Mouse (Mus musculus) thymus, adult 2 months (tissue): ENCODE results near the gene Mpped1. TPM values are rescaled to one million over a fixed set of nuclear protein-coding genes. Genes with fewer than 3 reads are reported as not detected.

ENCODE experiments used
- DNase-seq: peaks from one replicate; pipeline ENCODE4 v3.0.0; 2021
- H3K27ac ChIP-seq: fragments of 200-500 bp; 2 replicates; pipeline ENCODE4 v1.5.1; 2012; ENCODE audit warnings: low read length, control low read depth; ENCODE audit not compliant: control insufficient read depth, insufficient read depth
- H3K27me3 ChIP-seq: fragments of 200-500 bp; 2 replicates; pipeline ENCODE4 v1.6.1; 2012; ENCODE audit warnings: mild to moderate bottlenecking, low read length, moderate library complexity, mixed read lengths; ENCODE audit not compliant: control insufficient read depth, insufficient read depth
- H3K36me3 ChIP-seq: fragments of 200-500 bp; 2 replicates; pipeline ENCODE4 v1.6.1; 2012; ENCODE audit warnings: mild to moderate bottlenecking, low read length, moderate library complexity; ENCODE audit not compliant: control insufficient read depth, insufficient read depth
- H3K4me1 ChIP-seq: fragments of 200-500 bp; replicated peaks from 2 replicates; pipeline ENCODE4 v1.6.1; 2012; ENCODE audit warnings: low read length; ENCODE audit not compliant: control insufficient read depth, insufficient read depth
- H3K4me3 ChIP-seq: fragments of 200-500 bp; 2 replicates; pipeline ENCODE4 v1.5.1; 2012; ENCODE audit warnings: mild to moderate bottlenecking, low read length, control low read depth, moderate library complexity; ENCODE audit not compliant: control insufficient read depth, insufficient read depth
- CTCF ChIP-seq: fragments of 200-500 bp; IDR thresholded peaks from 2 replicates; pipeline ENCODE4 v1.5.1; 2012; ENCODE audit warnings: mild to moderate bottlenecking, control low read depth, low read length, moderate library complexity, borderline replicate concordance; ENCODE audit not compliant: control insufficient read depth, poor library complexity, insufficient read depth; ENCODE audit errors: extremely low read depth
- POLR2A ChIP-seq: fragments of 200-500 bp; IDR thresholded peaks from 2 replicates; pipeline ENCODE4 v1.6.1; 2012; ENCODE audit warnings: mild to moderate bottlenecking, low read length, control low read depth, moderate library complexity; ENCODE audit not compliant: control insufficient read depth, poor library complexity, insufficient read depth; ENCODE audit errors: extremely low read depth
- WGBS: fragments of 180-500 bp; shearing (Covaris S2); methylation state at CpG from one replicate; pipeline ENCODE4 v1.1.7; 2018; 5-methylcytosine and 5-hydroxymethylcytosine counted together
- polyA plus RNA-seq: library from polyadenylated mRNA; depleted of rRNA; stranded (reverse); fragments of >200 nt; gene quantifications from 2 replicates; pipeline ENCODE4 v1.2.3, GENCODE M21; 2012

Mpped1 gene
- polyA plus RNA-seq, 1 experiment: 0.31 TPM

GRCm38 (mm10) chr15:83846592-83846991 lies 67.3 kb downstream of the Mpped1 start:
- Histone ChIP-seq H3K4me3 (no peak overlapping the region), H3K27ac (no peak overlapping the region), H3K27me3 (no peaks in the 10 kb centered on the region), H3K4me1 (no peaks in the 10 kb centered on the region), H3K36me3 (no peaks in the 10 kb centered on the region)
- TF ChIP-seq POLR2A (no peak), CTCF (no peak)
- no peak for DNase-seq
- 55% methylated on average over 8 of the region's 8 CpGs for WGBS

DNA sequence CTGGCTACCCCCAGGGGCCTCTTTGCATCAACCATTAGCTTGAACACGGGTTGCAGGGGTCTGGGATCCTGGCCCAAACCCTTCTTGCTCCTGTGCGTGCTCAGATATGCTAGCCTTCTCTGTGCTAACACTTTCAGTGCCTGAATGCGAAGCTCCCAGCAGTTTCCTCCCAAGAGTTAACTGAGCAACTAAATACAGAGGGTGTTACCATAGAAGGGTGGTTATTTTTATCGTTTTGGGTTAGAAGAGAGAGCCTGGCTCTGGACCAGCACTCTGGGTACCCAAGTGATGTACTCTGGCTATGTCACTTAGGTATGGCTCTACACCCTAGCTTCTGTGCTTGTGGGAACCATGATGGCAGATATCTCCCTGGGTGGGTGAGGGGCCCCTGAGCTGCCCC lies 68.2 kb downstream of the Mpped1 start:
- H3K4me1 ChIP-seq: no peaks in the 10 kb centered on the region
- H3K36me3 ChIP-seq: no peaks in the 10 kb centered on the region
- H3K4me3 ChIP-seq: no peak overlapping the region
- H3K27ac ChIP-seq: no peak overlapping the region
- TF ChIP-seq CTCF (no peak), POLR2A (no peak)
- WGBS: 75% methylated on average over 4 of the region's 4 CpGs
- no peak for DNase-seq
- H3K27me3 ChIP-seq: no peaks in the 10 kb centered on the region

DNA sequence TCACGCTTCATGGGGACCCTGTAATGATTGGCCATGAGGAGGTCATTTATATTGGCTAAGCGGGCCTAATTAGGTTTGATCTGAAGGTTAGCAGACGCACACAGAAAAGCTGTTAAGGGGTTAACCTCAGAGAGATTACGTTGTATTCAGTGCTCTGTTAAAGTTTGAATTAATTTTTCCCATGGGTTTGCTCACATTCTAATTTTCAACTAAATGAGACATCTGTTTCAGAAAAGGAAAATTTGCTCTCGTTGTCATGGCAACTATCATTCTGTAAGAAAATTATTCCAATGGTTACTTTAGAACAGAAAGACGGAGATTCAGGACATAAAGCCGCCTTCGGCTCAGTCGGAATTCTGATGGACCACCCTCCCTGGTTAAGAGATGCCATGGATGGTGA lies 68.9 kb downstream of the Mpped1 start:
- WGBS: 89% methylated on average over 9 of the region's 9 CpGs
- H3K4me3 ChIP-seq: no peak overlapping the region
- no peaks in the 10 kb centered on the region for H3K4me1 ChIP-seq
- H3K36me3 ChIP-seq: no peaks in the 10 kb centered on the region
- no peak for TF ChIP-seq CTCF
- no peak for TF ChIP-seq POLR2A
- no peak for DNase-seq
- no peak overlapping the region for H3K27ac ChIP-seq
- H3K27me3 ChIP-seq: no peaks in the 10 kb centered on the region

- WGBS: 66% methylated on average over 5 of the region's 5 CpGs
- no peak for DNase-seq
- no peaks in the 10 kb centered on the region for H3K4me1 ChIP-seq
- no peaks in the 10 kb centered on the region for H3K36me3 ChIP-seq
- no peak for TF ChIP-seq POLR2A
- no peak for TF ChIP-seq CTCF
- no peak overlapping the region for H3K4me3 ChIP-seq
- no peak overlapping the region for H3K27ac ChIP-seq
- no peaks in the 10 kb centered on the region for H3K27me3 ChIP-seq
These were observed 74.1 kb downstream of the Mpped1 start for GRCm38 (mm10) chr15:83853400-83853811.

DNA sequence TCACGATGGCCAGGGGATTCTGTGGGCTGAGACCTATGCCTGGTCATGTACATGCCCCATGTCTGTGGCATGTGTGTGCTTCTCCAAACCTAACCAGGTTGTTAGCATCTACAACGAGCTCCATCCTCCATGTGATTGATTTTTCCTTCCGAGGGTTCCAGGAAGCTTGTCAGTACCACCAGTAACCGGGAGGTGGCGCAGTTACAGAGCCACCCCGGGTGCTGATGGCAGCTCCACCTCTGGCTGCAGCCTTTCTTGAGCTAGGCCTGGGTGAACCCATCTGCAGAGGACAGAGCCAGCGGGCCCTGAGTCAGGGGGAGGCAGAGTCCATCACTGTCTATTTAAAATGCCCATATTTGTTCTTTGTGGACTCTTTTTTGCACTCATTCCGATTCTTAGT lies 77.9 kb downstream of the Mpped1 start:
- no peak for TF ChIP-seq POLR2A
- TF ChIP-seq CTCF: peak; percentile 73; the same call in 1 of the 2 replicates
- WGBS: 19% methylated on average over 8 of the region's 8 CpGs
- Histone ChIP-seq H3K27ac (no peak overlapping the region), H3K27me3 (no peaks in the 10 kb centered on the region), H3K4me1 (no peaks in the 10 kb centered on the region), H3K36me3 (no peaks in the 10 kb centered on the region), H3K4me3 (no peak overlapping the region)
- peak; percentile 35 for DNase-seq

GRCm38 (mm10) chr15:83865626-83866025 lies 86.4 kb downstream of the Mpped1 start:
- TF ChIP-seq CTCF (no peak), POLR2A (no peak)
- Histone ChIP-seq H3K36me3 (no peaks in the 10 kb centered on the region), H3K4me3 (no peak overlapping the region), H3K4me1 (no peaks in the 10 kb centered on the region), H3K27ac (no peak overlapping the region), H3K27me3 (no peaks in the 10 kb centered on the region)
- DNase-seq: no peak
- 93% methylated on average over 5 of the region's 5 CpGs for WGBS

DNA sequence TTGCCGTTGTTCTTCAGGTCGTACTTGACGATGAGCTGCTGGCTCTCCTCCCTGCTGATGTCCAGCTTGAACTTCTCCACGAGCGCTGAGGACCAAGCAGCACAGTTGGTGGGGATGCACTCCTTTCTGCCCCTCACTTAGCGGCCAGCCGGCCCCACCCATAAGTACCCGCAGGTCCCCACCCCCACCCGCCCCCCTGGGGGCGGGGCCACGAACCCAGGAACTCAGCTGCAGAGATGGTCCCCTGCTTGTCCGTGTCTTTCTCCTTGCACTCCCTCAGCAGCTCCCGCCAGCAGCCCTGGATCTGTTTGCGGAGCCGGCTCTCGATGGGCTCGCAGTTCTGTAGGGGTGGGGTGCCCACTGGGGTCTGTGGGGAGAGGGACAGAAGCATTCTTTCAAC lies 91.7 kb downstream of the Mpped1 start:
- TF ChIP-seq CTCF (no peak), POLR2A (no peak)
- peak; percentile 5 for DNase-seq
- Histone ChIP-seq H3K4me3 (no peak overlapping the region), H3K27me3 (no peaks in the 10 kb centered on the region), H3K4me1 (no peaks in the 10 kb centered on the region), H3K27ac (no peak overlapping the region), H3K36me3 (no peaks in the 10 kb centered on the region)
- 16% methylated on average over 17 of the region's 17 CpGs for WGBS
